Mouse (Mus musculus) kidney, embryonic 16.5 days (tissue): Measurements from ENCODE around the gene Zfp638. TPM values are rescaled to one million over a fixed set of nuclear protein-coding genes. Genes with fewer than 3 reads are reported as not detected.
"Not testable (repeated sequence)": the region's sequence is repeated elsewhere in the genome, so short reads cannot be mapped to it uniquely, and the experiment has no call there.

Source experiments
- ATAC-seq: fragments of 200-750 bp; cut with Nextera tagmentation; 2 replicates; pipeline ENCODE4 v1.8.0; 2017; ENCODE audit warnings: moderate TSS enrichment; ENCODE audit not compliant: low FRiP score, low TSS enrichment
- H3K27ac ChIP-seq: fragments of 300-500 bp; sonication (generic); 2 replicates; pipeline ENCODE4 v1.5.1; 2014; ENCODE audit warnings: low read length
- H3K27me3 ChIP-seq: fragments of 300-500 bp; sonication (generic); 2 replicates; pipeline ENCODE4 v1.6.1; 2014; ENCODE audit warnings: low read length, control low read depth, mixed read lengths; ENCODE audit not compliant: insufficient read depth
- H3K36me3 ChIP-seq: fragments of 300-500 bp; sonication (generic); 2 replicates; pipeline ENCODE4 v1.6.1; 2014; ENCODE audit warnings: low read length, control low read depth, mixed read lengths; ENCODE audit not compliant: insufficient read depth
- H3K4me1 ChIP-seq: fragments of 300-500 bp; sonication (generic); 2 replicates; pipeline ENCODE4 v1.6.1; 2014; ENCODE audit warnings: low read length, control low read depth, mixed read lengths; ENCODE audit not compliant: insufficient read depth
- H3K4me2 ChIP-seq: fragments of 300-500 bp; sonication (generic); replicated peaks from 2 replicates; pipeline ENCODE4 v1.6.1; 2014; ENCODE audit warnings: low read depth, low read length
- H3K4me3 ChIP-seq: fragments of 300-500 bp; sonication (generic); 2 replicates; pipeline ENCODE4 v1.5.1; 2014; ENCODE audit warnings: mild to moderate bottlenecking, low read length
- H3K9ac ChIP-seq: fragments of 300-500 bp; sonication (generic); replicated peaks from 2 replicates; pipeline ENCODE4 v1.6.1; 2014; ENCODE audit warnings: low read length
- H3K9me3 ChIP-seq: fragments of 300-500 bp; sonication (generic); 2 replicates; pipeline ENCODE4 v1.6.1; 2016; ENCODE audit warnings: low read length, control low read depth
- WGBS: fragments of 180-500 bp; shearing (Covaris S2); extraction: QIAGEN DNeasy Blood & Tissue Kit; methylation state at CpG from one replicate; pipeline ENCODE4 v1.1.7; 2014; 5-methylcytosine and 5-hydroxymethylcytosine counted together
- polyA plus RNA-seq: library from polyadenylated mRNA; unstranded; fragments of >200 nt; fragmentation: Nextera tagmentation; extraction: Ambion mirVana; gene quantifications from 2 replicates; pipeline ENCODE4 v1.2.1, GENCODE M21; 2015

Zfp638 gene
- polyA plus RNA-seq, 1 experiment from 2014 or later = 48.4 TPM

- WGBS = 2% methylated on average over 28 of the region's 28 CpGs
- peak; percentile 85 for ATAC-seq
- Histone ChIP-seq H3K9me3 (no peaks in the 10 kb centered on the region; the same call in 1 of the 2 replicates), H3K4me1 (peaks cover 4% of the 10 kb centered on the region; the same call in 1 of the 2 replicates), H3K27me3 (peaks cover 4% of the 10 kb centered on the region; the same call in 1 of the 2 replicates), H3K9ac (peak overlapping the region; percentile 52), H3K36me3 (no peaks in the 10 kb centered on the region), H3K4me2 (peak overlapping the region; percentile 70), H3K27ac (peak overlapping the region; percentile 51), H3K4me3 (peak overlapping the region; percentile 51)
These were observed 152.1 kb downstream of the Zfp638 start for GRCm38 (mm10) chr6:84018906-84019550.

- H3K9ac ChIP-seq = peak overlapping the region; percentile 52; the same call in 1 of the 2 replicates
- no peaks in the 10 kb centered on the region; the same call in 1 of the 2 replicates for H3K9me3 ChIP-seq
- ATAC-seq = no peak
- H3K36me3 ChIP-seq = no peaks in the 10 kb centered on the region
- peak overlapping the region; percentile 51; the same call in 1 of the 2 replicates for H3K27ac ChIP-seq
- peak overlapping the region; percentile 70; the same call in 1 of the 2 replicates for H3K4me2 ChIP-seq
- H3K4me1 ChIP-seq = peaks cover 4% of the 10 kb centered on the region; the same call in 1 of the 2 replicates
- peaks cover 4% of the 10 kb centered on the region; the same call in 1 of the 2 replicates for H3K27me3 ChIP-seq
- WGBS = 78% methylated on average over 4 of the region's 4 CpGs
- peak overlapping the region; percentile 51 for H3K4me3 ChIP-seq
These were observed 153.1 kb downstream of the Zfp638 start for GRCm38 (mm10) chr6:84020002-84020401.

GRCm38 (mm10) chr6:84021990-84022389 is 155.1 kb downstream of the Zfp638 start:
- H3K27me3 ChIP-seq = peaks cover 4% of the 10 kb centered on the region; the same call in 1 of the 2 replicates
- no peak overlapping the region for H3K9ac ChIP-seq
- no peaks in the 10 kb centered on the region; the same call in 1 of the 2 replicates for H3K9me3 ChIP-seq
- H3K4me2 ChIP-seq = peak overlapping the region; percentile 32
- ATAC-seq = no peak
- WGBS = 61% methylated on average over 3 of the region's 3 CpGs
- H3K27ac ChIP-seq = no peak overlapping the region
- H3K4me3 ChIP-seq = peak overlapping the region; percentile 1; the same call in 1 of the 2 replicates
- H3K36me3 ChIP-seq = no peaks in the 10 kb centered on the region
- no peaks in the 10 kb centered on the region for H3K4me1 ChIP-seq

- Histone ChIP-seq H3K36me3 (no peaks in the 10 kb centered on the region), H3K4me3 (no peak overlapping the region), H3K4me2 (no peak overlapping the region), H3K4me1 (no peaks in the 10 kb centered on the region), H3K27ac (no peak overlapping the region), H3K27me3 (no peaks in the 10 kb centered on the region), H3K9ac (no peak overlapping the region), H3K9me3 (no peaks in the 10 kb centered on the region; the same call in 1 of the 2 replicates)
- no peak for ATAC-seq
- 84% methylated on average over 3 of the region's 3 CpGs for WGBS
These were observed 158.7 kb downstream of the Zfp638 start for GRCm38 (mm10) chr6:84025636-84026035.

GRCm38 (mm10) chr6:84028791-84029190 is 161.9 kb downstream of the Zfp638 start:
- no peaks in the 10 kb centered on the region for H3K36me3 ChIP-seq
- no peak overlapping the region for H3K27ac ChIP-seq
- ATAC-seq = no peak
- H3K9ac ChIP-seq = no peak overlapping the region
- no peaks in the 10 kb centered on the region for H3K27me3 ChIP-seq
- no peaks in the 10 kb centered on the region for H3K4me1 ChIP-seq
- no peak overlapping the region for H3K4me3 ChIP-seq
- H3K4me2 ChIP-seq = no peak overlapping the region
- H3K9me3 ChIP-seq = no peaks in the 10 kb centered on the region; the same call in 1 of the 2 replicates

GRCm38 (mm10) chr6:84029775-84030174 is 162.9 kb downstream of the Zfp638 start:
- H3K4me2 ChIP-seq = no peak overlapping the region
- no peaks in the 10 kb centered on the region for H3K9me3 ChIP-seq
- no peak overlapping the region for H3K27ac ChIP-seq
- no peaks in the 10 kb centered on the region for H3K27me3 ChIP-seq
- WGBS = 84% methylated on average over 7 of the region's 7 CpGs
- no peaks in the 10 kb centered on the region for H3K4me1 ChIP-seq
- ATAC-seq = no peak
- no peak overlapping the region for H3K4me3 ChIP-seq
- no peaks in the 10 kb centered on the region for H3K36me3 ChIP-seq
- H3K9ac ChIP-seq = no peak overlapping the region

GRCm38 (mm10) chr6:84032516-84032915 is 165.6 kb downstream of the Zfp638 start:
- H3K4me1 ChIP-seq, H3K9me3 ChIP-seq, ATAC-seq, H3K27ac ChIP-seq, H3K36me3 ChIP-seq, H3K27me3 ChIP-seq, H3K4me2 ChIP-seq, H3K9ac ChIP-seq, H3K4me3 ChIP-seq: not testable (repeated sequence)
- WGBS = 50% methylated on average over 5 of the region's 5 CpGs

Other genes starting within 250 kb of the Zfp638 start
- gene Clec4f, start 210.9 kb upstream of the Zfp638 start, polyA plus RNA-seq = 0.07 TPM in 1 of 2 replicates, not detected in the other
- gene Cd207, start 189.3 kb upstream of the Zfp638 start, polyA plus RNA-seq = not detected in 2 replicates
- gene Vax2, start 155.8 kb upstream of the Zfp638 start, polyA plus RNA-seq = not detected in 2 replicates
- gene Atp6v1b1, start 124.1 kb upstream of the Zfp638 start, polyA plus RNA-seq = 14.1 and 15.8 TPM in 2 replicates
- gene Ankrd53, start 104.5 kb upstream of the Zfp638 start, polyA plus RNA-seq = 0.19 and 0.30 TPM in 2 replicates
- gene Tex261, start 91.3 kb upstream of the Zfp638 start, polyA plus RNA-seq = 98.9 and 101 TPM in 2 replicates
- gene Nagk, start 72.1 kb upstream of the Zfp638 start, polyA plus RNA-seq = 60.7 and 60.9 TPM in 2 replicates
- 17.4 and 18.1 TPM in 2 replicates for gene Paip2b, start 35.4 kb upstream of the Zfp638 start, polyA plus RNA-seq
- 16.8 and 17.2 TPM in 2 replicates for gene Dysf, start 141.5 kb downstream of the Zfp638 start, polyA plus RNA-seq